Mouse (Mus musculus) cerebellum, adult 11 months (tissue): ENCODE measurements around the gene Hadh.

Experiments used
- DNase-seq: peaks from one replicate; pipeline ENCODE4 v3.0.0; 2022

Hadh gene

DNA sequence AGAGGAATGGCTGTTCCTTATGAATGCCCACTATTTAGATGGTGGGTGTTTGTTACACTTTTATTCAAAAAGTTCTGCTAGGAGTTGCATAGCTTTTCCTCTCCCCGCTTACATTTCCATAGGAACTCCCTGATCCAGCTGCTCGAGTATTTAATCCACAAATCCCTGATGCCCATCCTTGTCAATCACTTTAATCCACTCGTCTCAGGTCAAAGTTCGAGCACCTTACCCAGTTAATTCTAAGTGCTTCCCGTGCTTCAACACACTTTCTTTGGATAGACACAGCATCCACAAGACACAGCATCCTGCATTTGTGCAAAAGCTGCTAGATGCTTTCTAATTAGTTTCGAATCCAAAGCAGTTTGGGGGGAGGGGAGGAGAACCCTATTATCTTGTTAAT lies 1.5 kb downstream of the Hadh start:
- no peak for DNase-seq

DNA sequence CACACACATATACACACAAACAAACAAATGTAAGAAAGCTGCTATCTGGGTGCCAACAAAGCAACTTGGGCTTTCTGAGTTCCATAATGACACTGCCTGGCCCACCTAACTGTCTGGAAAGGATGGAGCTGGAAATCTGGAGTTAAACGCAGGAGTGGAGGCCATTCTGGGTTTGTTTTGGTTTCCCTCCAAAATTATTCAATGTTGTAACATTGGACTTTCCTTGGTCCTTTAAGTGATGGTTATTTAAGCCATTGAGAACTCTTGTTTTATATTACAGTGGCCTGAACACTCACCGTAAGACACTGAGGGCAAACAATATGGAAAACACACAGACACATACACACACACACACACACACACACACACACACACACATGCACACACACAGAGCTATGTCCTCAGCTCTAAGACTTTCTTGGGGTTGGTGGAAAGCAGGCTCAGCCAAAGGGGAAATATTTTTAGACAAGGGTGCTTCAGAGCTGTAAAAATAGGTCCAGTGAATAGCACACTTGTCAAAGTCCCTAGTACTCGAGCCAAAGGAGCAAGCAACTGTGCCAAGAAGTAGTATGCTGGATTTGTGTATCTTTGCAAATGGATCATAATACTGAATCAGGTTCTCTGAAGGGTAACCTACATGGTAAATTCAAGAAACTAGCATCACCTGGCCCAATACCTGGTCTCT lies 5.4 kb downstream of the Hadh start:
- no peak for DNase-seq

DNA sequence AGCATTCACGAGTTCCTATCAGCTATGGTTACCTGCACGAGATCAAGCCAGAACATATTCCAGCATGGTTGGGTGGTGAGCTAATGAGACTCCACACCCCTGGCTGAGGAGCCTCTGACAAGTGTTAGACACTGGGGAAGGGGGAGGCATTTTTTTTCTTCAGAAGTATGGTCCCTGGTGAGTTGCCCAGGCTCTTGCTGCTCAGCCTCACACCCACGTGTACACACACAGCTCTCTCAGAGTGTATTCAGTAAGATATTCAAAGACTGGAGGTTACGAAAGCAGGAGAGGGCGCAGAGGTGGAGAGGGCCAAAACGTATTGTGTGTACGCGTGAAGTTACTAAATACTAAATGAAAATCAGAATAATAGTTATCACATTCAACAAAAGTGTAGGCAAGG lies 6.4 kb downstream of the Hadh start:
- DNase-seq: no peak

DNA sequence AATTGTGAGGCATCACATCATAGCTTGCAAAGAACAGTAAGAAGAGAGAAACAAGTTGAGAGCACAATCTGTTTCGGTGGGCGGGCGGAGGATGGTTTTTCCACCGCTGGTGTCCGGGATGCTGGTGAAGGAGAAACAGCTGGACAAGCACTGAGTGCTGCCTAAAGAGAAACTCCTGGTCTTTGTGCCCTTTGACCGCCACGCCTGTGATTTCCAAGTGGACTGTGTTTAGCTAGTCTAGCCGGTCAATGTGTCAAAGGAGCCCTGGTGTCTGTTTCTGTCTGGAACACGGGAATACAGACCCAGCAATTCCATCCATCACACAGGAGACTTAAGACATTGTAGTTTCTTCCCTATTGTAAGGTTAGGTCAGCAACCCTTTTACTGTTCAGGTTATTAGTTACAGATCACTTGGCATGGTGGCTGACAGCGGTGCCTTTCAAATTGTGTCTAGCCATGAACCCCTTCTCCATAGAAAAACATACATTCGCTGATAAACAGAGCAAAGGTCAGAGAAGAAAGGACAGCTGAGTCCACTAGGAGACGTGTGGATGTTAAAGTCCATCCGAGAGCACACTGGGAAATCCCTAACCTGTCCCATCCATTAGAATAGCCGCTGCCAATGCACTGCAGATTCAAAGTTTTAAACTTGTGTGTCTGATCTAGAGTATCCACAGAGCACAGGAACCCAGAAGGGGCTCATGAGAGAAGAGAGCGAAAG lies 8.0 kb downstream of the Hadh start:
- DNase-seq: no peak

DNA sequence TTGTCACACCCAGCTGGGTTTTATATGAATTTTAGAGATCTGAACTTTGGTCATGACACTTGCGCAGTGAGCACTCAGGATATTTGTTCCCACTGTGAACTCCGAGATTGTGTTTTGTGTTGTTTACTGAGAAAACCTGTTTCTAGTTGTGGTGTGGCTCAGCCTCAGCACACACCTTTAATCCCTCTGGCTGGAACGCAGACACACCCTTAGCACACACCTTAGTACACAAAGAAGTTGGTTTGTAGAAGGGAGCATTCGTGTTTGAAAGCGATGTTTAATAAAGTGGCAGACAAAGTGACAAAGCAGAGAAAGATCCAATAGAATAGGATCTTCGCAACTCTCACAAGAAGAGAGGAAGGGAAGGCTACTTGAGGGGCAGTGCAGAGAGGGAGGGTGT lies 11.5 kb downstream of the Hadh start:
- DNase-seq: no peak

DNA sequence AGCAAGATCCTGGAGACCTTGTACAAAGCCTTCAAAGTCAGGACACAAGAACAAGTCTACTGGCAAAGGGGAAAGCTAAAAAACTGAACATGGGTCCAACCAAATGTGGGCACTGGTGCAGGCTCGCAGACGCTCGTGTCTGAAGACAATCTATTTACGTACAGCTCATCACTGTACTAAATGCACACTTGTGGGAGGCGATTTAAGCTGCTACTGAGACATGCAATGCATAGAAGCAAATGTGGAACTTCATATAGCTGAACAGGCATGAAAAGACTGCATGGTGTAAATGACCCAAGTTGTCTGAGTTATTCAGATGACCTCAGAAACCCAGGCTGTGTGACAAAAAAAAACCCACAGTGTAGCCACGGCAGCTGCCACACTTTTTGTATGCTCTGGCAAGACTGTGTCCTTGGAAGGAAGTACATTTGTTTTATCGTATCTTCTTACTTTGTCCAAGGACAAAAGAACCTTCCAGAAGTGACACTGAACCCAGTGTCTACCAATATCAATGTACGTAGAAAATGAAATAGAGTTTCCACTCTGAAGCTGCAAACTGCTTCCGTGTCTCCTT lies 12.4 kb downstream of the Hadh start:
- DNase-seq: no peak

DNA sequence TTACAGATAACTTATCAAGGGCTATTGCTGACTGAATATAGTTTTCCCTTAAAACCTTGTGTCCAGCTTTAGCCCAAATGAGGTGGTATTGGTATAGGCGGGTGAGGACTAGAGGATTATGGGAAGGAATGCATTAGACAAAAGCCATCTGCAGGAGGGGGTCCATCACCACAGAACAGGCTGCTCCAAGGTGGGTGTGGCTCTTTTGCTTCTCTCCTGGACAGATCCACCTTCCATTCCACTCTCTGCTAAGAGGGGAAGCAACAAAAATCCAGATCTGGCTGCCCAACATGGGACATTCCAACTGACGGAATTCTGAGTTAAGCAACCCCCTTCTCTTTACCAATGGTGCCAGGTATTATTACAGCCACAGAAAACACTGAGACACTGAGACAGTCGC lies 13.0 kb downstream of the Hadh start:
- DNase-seq: no peak

DNA sequence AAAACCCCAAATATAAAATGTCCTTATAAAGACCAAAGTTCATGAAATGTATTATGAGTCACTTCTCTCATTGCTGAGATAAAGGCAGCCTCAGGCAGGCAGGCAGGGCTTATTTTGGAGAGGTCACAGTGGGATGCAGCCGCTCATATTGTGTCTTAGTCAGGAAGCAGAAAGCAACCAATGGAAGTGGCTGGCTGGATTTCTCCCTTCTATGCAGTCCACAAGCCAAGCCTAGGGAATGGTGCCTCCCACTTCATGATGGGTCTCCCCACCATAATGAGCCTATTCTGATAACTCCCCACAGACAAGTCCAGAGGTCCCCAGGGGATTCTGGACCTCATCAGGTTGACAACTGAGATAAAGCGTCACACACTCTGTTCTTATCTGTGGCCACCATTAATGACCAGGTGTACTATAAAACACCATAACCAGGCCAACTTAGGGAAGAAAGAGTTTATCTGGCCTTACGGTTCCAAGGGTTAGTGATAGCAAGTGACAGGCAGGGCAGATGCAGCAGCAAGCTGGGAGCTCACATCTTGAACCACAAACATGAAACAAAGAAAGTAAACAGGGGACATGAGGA lies 16.4 kb downstream of the Hadh start:
- no peak for DNase-seq

DNA sequence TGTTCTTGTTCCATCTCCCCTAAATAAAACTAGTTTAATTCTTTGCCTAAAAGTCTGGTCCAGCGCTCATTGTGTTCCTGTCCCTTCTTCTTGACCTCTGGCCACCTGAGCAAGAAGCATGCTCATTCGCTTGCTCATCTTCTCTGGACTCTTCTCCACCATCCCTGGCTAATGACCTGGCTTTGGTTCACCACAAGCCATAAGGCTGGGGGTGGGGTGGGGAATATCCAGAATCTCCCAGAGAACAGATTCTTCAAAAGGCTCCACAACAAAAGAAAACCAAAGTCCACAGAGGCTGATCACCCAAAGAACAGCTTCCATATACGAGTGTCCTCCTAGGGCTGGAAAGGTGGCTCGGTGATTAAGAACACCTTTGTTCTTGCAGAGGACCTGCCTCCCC lies 16.9 kb downstream of the Hadh start:
- DNase-seq: no peak

DNA sequence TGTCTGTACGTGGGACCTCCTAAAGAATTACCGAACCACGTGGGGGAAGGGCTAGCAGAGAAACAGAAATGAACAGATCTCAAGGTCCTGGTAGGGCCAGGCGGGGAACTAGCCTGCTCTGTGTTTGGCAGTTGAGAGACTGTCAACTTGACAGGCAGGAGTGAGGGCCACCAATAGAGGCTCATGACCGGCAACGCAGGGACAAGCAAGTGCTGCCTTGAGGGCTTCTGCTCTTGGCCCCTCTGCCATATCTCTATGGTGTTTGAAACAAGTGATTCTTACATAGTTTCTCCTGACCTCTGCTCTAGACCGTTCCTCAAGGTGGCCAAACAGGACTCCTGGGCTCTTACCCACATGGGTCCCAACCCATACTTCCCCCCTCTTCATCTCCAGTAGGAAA lies 20.3 kb downstream of the Hadh start:
- no peak for DNase-seq

DNA sequence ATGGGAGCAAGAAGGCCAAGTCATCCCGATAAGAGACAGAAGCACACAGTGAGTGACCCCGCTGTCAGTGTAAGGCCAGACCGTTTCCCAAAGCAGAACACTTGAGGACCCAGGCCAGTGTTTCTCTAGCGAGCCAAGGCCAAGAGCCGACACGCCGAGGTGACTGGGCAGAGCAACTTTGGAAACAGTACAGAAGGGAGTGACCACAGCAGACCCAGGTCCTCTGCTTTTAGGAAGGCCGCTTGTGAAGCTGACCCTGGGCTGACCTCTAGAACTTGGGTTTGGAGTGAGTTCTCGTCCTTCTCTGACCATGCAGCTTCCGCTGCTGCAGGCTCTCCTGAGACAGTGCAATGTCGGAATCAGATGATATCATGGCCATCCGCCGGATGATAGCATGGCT lies 20.9 kb downstream of the Hadh start:
- no peak for DNase-seq

- DNase-seq: no peak
Measured at GRCm38 (mm10) chr3:131250283-131250682, 21.6 kb downstream of the Hadh start.

DNA sequence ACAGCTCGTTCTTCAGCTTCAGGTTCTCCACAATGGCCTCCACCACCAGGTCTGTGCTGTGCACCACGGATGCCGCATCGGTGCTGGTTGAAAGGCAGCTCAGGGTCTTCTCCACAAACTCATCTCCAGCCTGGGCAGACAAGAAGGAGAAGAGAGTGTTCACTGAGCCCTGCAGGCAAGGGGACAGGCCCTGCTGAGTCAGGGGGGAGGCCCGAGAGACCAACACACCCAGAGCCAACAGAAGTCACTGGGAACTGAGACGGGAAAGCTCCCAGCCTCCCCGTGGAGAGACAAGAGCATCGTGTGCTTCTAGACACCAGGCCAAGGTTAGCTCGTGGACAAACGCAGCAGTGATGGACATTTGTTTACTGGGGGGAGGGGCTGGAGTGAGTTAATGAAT lies 23.5 kb downstream of the Hadh start:
- DNase-seq: no peak

DNA sequence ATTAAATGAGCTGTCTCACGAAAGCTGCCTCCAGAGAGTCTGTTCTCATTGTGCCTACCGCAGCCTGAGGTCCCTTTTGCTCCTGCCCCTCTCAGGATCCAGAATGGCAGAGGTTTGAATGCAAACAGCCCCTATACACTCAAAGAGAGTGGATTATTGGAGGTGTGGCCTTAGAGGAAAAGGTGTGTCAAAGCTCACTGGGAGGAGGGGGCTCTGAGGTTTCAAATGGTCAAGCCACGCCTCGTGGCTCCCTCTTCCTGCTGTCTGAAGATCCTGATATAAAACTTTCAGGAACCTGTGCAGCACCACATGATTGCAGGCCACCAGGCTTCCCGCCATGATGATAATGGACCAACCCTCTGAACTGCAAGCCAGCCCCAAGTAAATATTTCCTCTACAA lies 24.1 kb downstream of the Hadh start:
- no peak for DNase-seq

DNA sequence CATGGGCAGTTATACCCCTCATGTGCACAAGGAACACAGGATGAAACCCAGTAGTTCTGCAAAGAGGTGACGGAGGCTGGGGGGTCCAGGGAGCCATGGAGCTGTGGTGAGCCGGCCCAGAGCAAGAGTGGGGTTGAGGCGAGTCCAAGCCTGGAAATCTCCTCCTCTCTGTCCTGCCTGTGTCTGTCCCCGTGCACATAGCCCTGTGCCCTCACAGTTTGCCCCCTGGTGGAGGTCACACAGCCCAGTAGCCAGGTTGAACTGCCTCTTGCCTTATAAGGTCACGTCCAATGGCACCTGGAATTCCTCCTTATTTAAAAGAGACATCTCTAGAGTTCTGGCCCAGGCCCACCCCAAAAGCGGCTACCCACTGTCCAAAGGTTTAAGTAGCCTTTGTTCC lies 24.5 kb downstream of the Hadh start:
- DNase-seq: no peak

DNA sequence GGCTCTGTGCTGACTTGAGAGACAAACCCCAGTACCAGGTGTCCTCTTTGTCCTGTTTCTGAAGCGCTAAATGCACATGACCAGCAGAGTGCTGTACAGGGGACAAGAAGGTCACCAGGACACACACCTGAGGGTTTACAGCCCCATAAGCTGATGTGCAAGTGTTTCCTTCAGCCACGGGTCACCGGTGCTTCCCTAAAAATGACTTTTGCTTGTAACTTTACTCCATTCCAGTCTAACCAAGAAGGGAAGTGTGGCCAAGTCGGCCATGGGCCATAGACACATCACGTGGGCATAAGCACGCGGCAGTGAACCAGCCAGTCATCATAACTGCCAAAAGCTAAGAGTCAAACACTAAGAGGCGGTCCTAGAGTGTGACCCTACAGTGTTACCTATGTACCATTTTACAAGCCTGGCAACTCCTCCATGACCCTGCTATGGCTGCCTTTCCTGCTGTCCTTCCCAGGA lies 25.3 kb downstream of the Hadh start:
- no peak for DNase-seq

DNA sequence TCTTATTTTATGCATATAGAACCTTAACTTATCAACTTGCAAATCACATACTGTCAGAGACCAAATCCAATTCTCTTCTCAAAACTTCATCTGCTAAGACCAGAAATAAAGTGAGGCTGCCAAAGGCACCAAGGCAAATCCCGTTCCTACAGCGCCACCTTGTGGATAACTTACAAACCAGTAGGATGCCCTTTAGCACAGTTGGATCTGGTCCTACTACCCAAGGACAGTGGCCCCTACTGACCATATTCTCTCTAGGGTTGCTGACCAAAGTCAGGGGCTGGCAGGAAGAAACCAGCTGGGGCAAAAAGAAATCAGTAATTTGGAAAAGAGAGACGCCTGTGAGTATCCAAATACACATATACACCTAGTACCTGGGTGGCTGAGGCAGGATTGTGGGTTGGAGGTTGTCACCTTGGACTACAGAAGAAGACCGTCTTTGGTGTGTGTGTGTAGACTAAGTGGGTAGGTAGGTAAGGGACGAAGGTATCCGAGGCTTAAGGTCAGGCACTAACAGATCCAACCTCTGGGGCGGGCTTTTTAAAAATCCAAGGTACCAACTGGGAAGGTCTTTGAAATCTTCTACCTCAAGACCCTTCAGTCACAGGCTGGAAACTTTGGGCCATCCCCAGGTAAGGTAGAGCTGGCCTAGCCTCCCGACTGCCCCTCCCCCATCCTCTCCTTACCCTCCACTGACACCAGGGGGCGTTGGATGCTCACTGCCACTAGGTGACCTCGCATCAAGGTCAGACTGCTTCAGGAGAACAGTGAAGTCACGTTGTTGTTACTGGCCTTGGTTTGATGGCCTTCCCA lies 25.9 kb downstream of the Hadh start:
- DNase-seq: peak; percentile 19

- DNase-seq: peak; percentile 51
Measured at GRCm38 (mm10) chr3:131237785-131238633, 33.9 kb downstream of the Hadh start.

DNA sequence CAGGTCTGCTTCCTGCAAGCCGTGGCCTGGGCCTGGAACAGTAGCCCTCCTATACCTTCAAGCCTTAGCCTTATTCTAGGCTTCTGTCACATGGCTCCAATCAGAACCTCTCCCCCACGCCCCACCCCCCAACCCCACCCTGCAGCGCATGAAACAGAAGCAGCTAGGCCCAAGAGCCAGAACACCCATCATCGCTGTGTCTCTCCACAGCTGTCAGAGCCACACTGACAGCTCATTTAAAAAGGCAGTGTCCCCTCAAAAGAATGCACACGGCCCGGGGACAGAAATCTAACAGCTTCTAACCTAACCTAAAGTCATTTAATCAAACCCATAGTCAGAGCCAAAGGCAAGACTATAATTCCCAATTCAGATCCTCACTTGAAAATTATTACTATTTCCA lies 34.8 kb downstream of the Hadh start:
- no peak for DNase-seq

DNA sequence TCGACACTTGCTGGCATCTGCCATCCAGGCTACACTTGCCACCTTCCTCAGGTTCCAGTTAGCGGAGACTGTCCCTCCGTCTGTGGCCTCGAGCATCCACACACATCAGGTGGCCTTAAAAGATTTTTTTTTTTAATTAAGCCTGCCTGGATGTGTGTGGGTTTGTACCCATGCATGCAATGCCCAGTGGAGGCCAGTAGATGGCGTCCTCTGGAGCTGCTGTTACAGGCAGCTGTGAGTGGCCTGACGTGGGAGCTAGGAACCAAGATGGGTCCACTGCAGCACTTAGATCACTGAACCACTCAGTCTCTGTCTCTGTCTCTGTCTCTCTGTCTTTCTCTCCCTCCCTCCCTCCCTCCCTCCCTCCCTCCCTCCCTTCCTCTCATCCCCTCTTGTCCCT lies 43.8 kb downstream of the Hadh start:
- no peak for DNase-seq

DNA sequence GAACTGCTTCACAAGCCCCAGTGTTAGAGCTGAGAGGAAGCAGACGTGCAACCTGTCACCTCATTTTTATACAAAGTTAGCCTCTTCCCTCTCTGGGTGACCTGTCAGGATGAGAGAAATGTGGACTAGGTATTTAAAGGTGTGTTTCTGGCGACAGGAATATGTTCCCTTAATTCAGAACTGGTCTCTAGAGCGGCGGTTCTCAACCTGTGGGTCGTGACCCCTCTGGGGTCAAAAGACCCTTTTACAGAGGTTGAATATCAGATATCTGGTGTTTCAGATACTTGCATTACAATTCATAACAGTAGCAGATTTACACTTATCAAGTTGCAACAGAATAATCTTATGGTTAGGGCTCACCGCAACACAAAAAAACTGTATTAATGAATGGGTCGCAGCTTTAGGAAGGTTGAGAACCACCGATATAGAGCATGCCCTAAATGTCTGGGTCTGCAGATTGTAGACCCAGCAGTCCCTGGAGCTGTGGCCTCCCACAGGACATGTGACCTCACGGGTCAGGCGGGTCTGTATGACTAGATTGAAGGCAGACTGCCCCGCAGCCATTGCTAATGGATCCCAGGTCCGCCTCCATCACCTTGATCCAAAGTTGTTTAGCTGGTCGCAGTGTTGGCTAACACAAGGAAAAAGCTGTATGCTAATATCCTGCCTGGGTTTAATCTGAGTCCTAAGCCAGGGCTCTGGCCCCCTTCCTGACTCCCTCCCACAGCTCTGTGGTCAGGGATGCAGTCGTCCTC lies 53.1 kb downstream of the Hadh start:
- DNase-seq: no peak
